Mouse (Mus musculus) forebrain, embryonic 16.5 days (tissue): ENCODE results near the gene Dnal1. TPM values are rescaled to one million over a fixed set of nuclear protein-coding genes. Genes with fewer than 3 reads are reported as not detected.

Experiments
- ATAC-seq: fragments of 200-750 bp; cut with Nextera tagmentation; 2 replicates; pipeline ENCODE4 v1.8.0; 2017; ENCODE audit warnings: mild to moderate bottlenecking, moderate library complexity
- H3K27ac ChIP-seq: fragments of 300-500 bp; sonication (generic); 2 replicates; pipeline ENCODE4 v1.5.1; 2014; ENCODE audit warnings: low read length, control low read depth
- H3K27me3 ChIP-seq: fragments of 300-500 bp; sonication (generic); replicated peaks from 2 replicates; pipeline ENCODE4 v1.6.1; 2014; ENCODE audit warnings: low read length; ENCODE audit not compliant: control insufficient read depth, insufficient read depth
- H3K36me3 ChIP-seq: fragments of 300-500 bp; sonication (generic); 2 replicates; pipeline ENCODE4 v1.6.1; 2014; ENCODE audit not compliant: control insufficient read depth, insufficient read depth
- H3K4me1 ChIP-seq: fragments of 300-500 bp; sonication (generic); replicated peaks from 2 replicates; pipeline ENCODE4 v1.6.1; 2014; ENCODE audit warnings: low read length; ENCODE audit not compliant: control insufficient read depth, insufficient read depth
- H3K4me2 ChIP-seq: fragments of 300-500 bp; sonication (generic); 2 replicates; pipeline ENCODE4 v1.6.1; 2014; ENCODE audit warnings: mild to moderate bottlenecking, low read length, control low read depth
- H3K4me3 ChIP-seq: fragments of 300-500 bp; sonication (generic); replicated peaks from 2 replicates; pipeline ENCODE4 v1.5.1; 2014; ENCODE audit warnings: mild to moderate bottlenecking, low read length, control low read depth
- H3K9ac ChIP-seq: fragments of 300-500 bp; sonication (generic); replicated peaks from 2 replicates; pipeline ENCODE4 v1.6.1; 2014; ENCODE audit warnings: low read depth, low read length, control low read depth
- H3K9me3 ChIP-seq: fragments of 300-500 bp; sonication (generic); 2 replicates; pipeline ENCODE4 v1.6.1; 2016; ENCODE audit warnings: low read length; ENCODE audit not compliant: control insufficient read depth
- WGBS: fragments of 180-500 bp; shearing (Covaris S2); extraction: QIAGEN DNeasy Blood & Tissue Kit; methylation state at CpG from one replicate; pipeline ENCODE4 v1.1.7; 2014; 5-methylcytosine and 5-hydroxymethylcytosine counted together
- polyA plus RNA-seq: library from polyadenylated mRNA; unstranded; fragments of >200 nt; fragmentation: Nextera tagmentation; extraction: Ambion mirVana; gene quantifications from 2 replicates; pipeline ENCODE4 v1.2.1, GENCODE M21; 2015

Gene Dnal1
- polyA plus RNA-seq, 1 experiment from 2014 or later, result 10.4 TPM

DNA sequence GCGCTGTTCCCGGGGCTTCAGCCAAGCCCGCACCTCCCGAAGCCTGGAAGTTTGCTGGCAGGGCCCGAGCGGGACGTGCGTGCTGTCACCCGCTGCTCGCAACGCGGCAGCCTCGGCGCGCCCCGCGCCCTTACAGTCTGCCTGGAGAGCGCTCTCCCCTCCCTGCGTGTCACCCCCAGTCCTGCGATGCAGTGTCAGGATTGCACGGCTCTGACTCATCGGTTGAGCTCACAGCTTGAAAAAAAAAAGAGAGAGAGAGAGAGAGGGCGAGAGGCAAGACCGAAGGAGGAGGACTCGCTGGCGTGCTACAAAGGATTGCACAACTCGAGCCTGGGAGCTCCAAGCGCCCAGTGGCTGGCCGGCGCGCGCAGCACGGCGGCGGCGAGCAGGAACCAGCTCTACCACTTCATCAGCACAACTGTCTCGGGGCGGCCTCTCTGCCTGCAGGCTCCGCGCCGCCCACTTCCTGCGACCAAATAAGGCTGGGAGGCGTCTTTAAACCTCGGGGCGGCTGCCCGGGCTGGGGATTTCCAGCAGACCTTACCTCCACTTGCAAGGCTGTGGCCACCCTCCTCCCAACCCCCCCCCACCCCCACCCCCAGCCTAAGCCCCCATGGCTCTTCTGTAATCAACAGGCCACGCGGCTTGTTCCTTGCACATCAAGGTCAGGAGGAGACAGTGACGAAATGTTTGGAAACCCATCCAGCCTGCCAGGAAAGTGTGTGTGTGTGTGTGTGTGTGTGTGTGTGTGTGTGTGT, 79.7 kb downstream of the Dnal1 start:
- peak; percentile 86 for ATAC-seq
- H3K9ac ChIP-seq, result peak overlapping the region; percentile 85
- H3K27ac ChIP-seq, result peak overlapping the region; percentile 77
- H3K36me3 ChIP-seq, result no peaks in the 10 kb centered on the region
- H3K4me1 ChIP-seq, result peaks cover 43% of the 10 kb centered on the region
- H3K9me3 ChIP-seq, result no peaks in the 10 kb centered on the region
- peak overlapping the region; percentile 63 for H3K4me3 ChIP-seq
- under 1% methylated on average over 46 of the region's 49 CpGs for WGBS
- H3K4me2 ChIP-seq, result peak overlapping the region; percentile 85
- no peaks in the 10 kb centered on the region for H3K27me3 ChIP-seq

DNA sequence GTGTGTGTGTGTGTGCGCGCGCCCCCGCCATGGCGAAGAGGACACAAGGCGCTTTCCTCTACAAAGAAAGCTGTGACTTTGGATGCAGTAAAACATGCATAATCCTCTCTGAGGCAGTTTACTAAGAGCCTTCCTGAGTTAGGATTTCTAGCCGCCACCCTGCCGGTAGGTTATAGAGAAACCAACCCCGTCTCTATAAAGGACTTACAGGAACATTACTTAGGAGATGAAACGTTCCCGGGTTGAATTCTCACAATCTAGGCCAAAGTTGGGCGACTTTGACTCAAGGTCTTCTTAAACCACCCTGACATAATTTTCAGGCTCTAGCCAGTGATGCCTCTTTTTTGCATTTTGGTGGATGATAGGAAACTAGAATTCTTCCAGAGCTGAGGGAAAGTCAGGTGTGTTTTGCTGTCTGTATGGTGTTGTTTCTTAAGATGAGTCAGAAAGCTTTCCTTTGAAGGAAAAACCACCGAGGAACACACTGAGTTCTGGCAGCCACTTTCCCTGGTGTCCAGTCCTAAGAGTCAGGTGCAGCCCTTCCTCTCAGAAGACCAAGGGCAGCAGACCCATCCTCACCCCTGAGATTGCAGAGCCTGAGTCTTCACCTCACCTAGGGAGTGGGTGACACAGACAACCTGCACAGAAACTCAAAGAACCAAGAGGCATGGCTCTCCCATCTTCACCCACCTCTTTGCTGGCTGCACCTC, 80.4 kb downstream of the Dnal1 start:
- H3K9me3 ChIP-seq, result no peaks in the 10 kb centered on the region
- H3K27ac ChIP-seq, result peak overlapping the region; percentile 77; the same call in 1 of the 2 replicates
- WGBS, result 2% methylated on average over 13 of the region's 13 CpGs
- no peaks in the 10 kb centered on the region for H3K36me3 ChIP-seq
- H3K4me2 ChIP-seq, result peak overlapping the region; percentile 85
- no peaks in the 10 kb centered on the region for H3K27me3 ChIP-seq
- ATAC-seq, result no peak; the same call in 1 of the 2 replicates
- H3K4me3 ChIP-seq, result peak overlapping the region; percentile 63
- peaks cover 36% of the 10 kb centered on the region for H3K4me1 ChIP-seq
- H3K9ac ChIP-seq, result peak overlapping the region; percentile 85

GRCm38 (mm10) chr12:84195195-84195594, 81.0 kb downstream of the Dnal1 start:
- Histone ChIP-seq H3K9me3 (no peaks in the 10 kb centered on the region), H3K9ac (no peak overlapping the region), H3K4me3 (no peak overlapping the region), H3K4me2 (no peak overlapping the region), H3K36me3 (no peaks in the 10 kb centered on the region), H3K27me3 (no peaks in the 10 kb centered on the region), H3K4me1 (peaks cover 30% of the 10 kb centered on the region), H3K27ac (no peak overlapping the region)
- no peak for ATAC-seq
- WGBS, result 68% methylated on average over 6 of the region's 6 CpGs

Other genes starting within 250 kb of the Dnal1 start
- 16.3 and 19.2 TPM in 2 replicates for gene Numb, start 192.4 kb upstream of the Dnal1 start, polyA plus RNA-seq
- gene Riox1, start 163.8 kb upstream of the Dnal1 start, polyA plus RNA-seq, result 9.3 and 9.7 TPM in 2 replicates
- gene Heatr4, start 129.5 kb upstream of the Dnal1 start, polyA plus RNA-seq, result not detected in 2 replicates
- gene Acot2, start 126.5 kb upstream of the Dnal1 start, polyA plus RNA-seq, result 9.4 and 11.3 TPM in 2 replicates
- gene Acot1, start 104.9 kb upstream of the Dnal1 start, polyA plus RNA-seq, result 72.1 and 101 TPM in 2 replicates
- gene Acot4, start 76.0 kb upstream of the Dnal1 start, polyA plus RNA-seq, result 0.21 and 0.35 TPM in 2 replicates
- gene Gm49366, start 75.4 kb upstream of the Dnal1 start, polyA plus RNA-seq, result not detected in 2 replicates
- gene Acot3, start 62.2 kb upstream of the Dnal1 start, polyA plus RNA-seq, result 0.87 and 1.1 TPM in 2 replicates
- gene Acot5, start 45.0 kb upstream of the Dnal1 start, polyA plus RNA-seq, result 0.16 TPM in 1 of 2 replicates, not detected in the other
- 1.4 and 1.6 TPM in 2 replicates for gene Acot6, start 13.7 kb upstream of the Dnal1 start, polyA plus RNA-seq
- 5.3 and 7.2 TPM in 2 replicates for gene Pnma1, start 34.1 kb downstream of the Dnal1 start, polyA plus RNA-seq
- gene Elmsan1, start 104.5 kb downstream of the Dnal1 start, polyA plus RNA-seq, result 3.8 and 4.4 TPM in 2 replicates
- 13.2 and 15.1 TPM in 2 replicates for gene Ptgr2, start 170.9 kb downstream of the Dnal1 start, polyA plus RNA-seq
- 87.9 and 97.7 TPM in 2 replicates for gene Zfp410, start 202.5 kb downstream of the Dnal1 start, polyA plus RNA-seq
- gene Coq6, start 247.3 kb downstream of the Dnal1 start, polyA plus RNA-seq, result 49.1 and 49.9 TPM in 2 replicates
- 15.5 and 15.6 TPM in 2 replicates for gene Fam161b, start 247.5 kb downstream of the Dnal1 start, polyA plus RNA-seq